Mouse (Mus musculus): Measurements from ENCODE around the gene Gm20518. TPM values are rescaled to one million over a fixed set of nuclear protein-coding genes. Genes with fewer than 3 reads are reported as not detected.

Gm20518 gene
- polyA plus RNA-seq, 1 experiment from 2014 or later, result 0.11 TPM

DNA sequence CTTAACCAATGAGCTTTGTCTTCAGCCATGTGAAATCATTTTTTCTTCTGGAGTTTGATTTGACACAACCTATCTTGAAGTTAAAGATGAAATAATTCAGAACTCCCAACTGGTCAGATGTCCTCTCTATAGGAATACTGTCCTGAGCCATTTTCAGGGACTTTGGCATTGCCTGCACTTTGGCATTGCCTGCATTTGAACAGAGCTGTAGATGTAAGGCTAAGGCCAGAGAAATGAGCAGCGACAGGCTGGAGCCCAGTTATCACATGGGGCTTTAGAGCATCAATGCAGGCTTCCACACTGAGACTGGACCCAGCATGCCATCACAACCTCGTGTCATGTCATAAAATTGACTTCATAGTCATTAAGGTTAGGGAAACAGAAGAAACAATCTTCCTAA lies 38.2 kb downstream of the Gm20518 start:
- no peak for ATAC-seq
- H3K36me3 ChIP-seq (ENCODE audit: insufficient read depth, low read length), result peaks cover 56% of the 10 kb centered on the region
- no peaks in the 10 kb centered on the region for H3K27me3 ChIP-seq (replicated peaks; ENCODE audit: insufficient read depth, low read length)
- TF ChIP-seq EP300 (IDR thresholded peaks at IDR 0.05), result no peak
- TF ChIP-seq CTCF (IDR thresholded peaks at IDR 0.05), result no peak
- no peak for DNase-seq (ENCODE audit: low spot score)
- no peak overlapping the region for H3K4me3 ChIP-seq (ENCODE audit: low read depth, low read length)
- no peak overlapping the region for H3K4me2 ChIP-seq (replicated peaks; ENCODE audit: low read depth, low read length)
- H3K27ac ChIP-seq (ENCODE audit: low read length), result no peak overlapping the region
- no peaks in the 10 kb centered on the region for H3K9me3 ChIP-seq (ENCODE audit: low read length)
- no peaks in the 10 kb centered on the region for H3K4me1 ChIP-seq (ENCODE audit: insufficient read depth, low read depth, low read length)
- no peak overlapping the region for H3K9ac ChIP-seq (replicated peaks; ENCODE audit: low read depth)
- WGBS, result 91% methylated on average over 2 of the region's 2 CpGs

DNA sequence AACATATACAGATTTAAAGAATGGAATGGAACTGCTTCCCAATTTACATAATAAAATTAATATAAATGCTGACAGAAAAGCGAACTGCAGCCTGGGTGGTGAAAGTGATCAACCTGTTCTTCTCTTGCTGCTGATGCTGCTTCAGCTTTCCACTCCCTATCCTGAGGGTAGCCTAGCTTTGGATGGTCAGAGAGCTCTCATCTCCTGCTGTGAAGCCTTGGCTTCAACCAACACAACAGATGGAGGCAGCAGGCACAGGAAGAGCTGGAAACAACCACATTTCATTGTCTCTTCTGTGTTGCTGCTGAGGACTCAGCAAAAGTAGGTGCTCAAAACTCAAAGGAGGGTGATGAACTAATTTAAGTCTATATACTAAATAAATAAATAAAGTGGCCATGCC lies 39.6 kb downstream of the Gm20518 start:
- no peak overlapping the region for H3K4me3 ChIP-seq (ENCODE audit: low read depth, low read length)
- no peaks in the 10 kb centered on the region for H3K9me3 ChIP-seq (ENCODE audit: low read length)
- TF ChIP-seq EP300 (IDR thresholded peaks at IDR 0.05) (no peak), CTCF (IDR thresholded peaks at IDR 0.05) (no peak)
- DNase-seq (ENCODE audit: low spot score), result no peak
- H3K4me1 ChIP-seq (ENCODE audit: insufficient read depth, low read depth, low read length), result no peaks in the 10 kb centered on the region
- peaks cover 52% of the 10 kb centered on the region for H3K36me3 ChIP-seq (ENCODE audit: insufficient read depth, low read length)
- H3K27ac ChIP-seq (ENCODE audit: low read length), result no peak overlapping the region
- no peak overlapping the region for H3K9ac ChIP-seq (replicated peaks; ENCODE audit: low read depth)
- no peak overlapping the region for H3K4me2 ChIP-seq (replicated peaks; ENCODE audit: low read depth, low read length)
- H3K27me3 ChIP-seq (replicated peaks; ENCODE audit: insufficient read depth, low read length), result no peaks in the 10 kb centered on the region
- no peak for ATAC-seq
- WGBS, result 91% methylated on average over 1 of the region's 1 CpGs

DNA sequence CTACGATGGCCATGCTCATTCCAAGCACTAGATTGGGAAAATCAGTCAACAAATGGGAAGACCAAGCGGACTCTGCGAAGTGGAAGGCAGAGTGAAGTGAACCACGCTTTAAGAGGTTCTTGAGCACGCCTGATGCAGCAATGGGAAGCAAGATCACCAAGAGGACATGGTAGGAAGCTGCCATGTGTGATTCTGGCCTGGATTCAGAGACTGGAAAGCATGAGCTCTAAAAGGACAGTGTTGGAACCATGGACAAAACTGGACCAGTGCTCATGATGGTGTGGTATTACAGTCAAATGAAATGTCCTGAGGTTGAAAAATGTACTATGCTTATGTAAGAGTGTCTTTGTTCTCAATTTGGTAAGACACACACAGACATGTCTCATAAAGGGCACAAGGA lies 40.1 kb downstream of the Gm20518 start:
- WGBS, result 97% methylated on average over 5 of the region's 5 CpGs
- no peak overlapping the region for H3K27ac ChIP-seq (ENCODE audit: low read length)
- H3K36me3 ChIP-seq (ENCODE audit: insufficient read depth, low read length), result peaks cover 49% of the 10 kb centered on the region
- no peak for TF ChIP-seq CTCF (IDR thresholded peaks at IDR 0.05)
- TF ChIP-seq EP300 (IDR thresholded peaks at IDR 0.05), result no peak
- H3K9me3 ChIP-seq (ENCODE audit: low read length), result no peaks in the 10 kb centered on the region
- no peaks in the 10 kb centered on the region for H3K27me3 ChIP-seq (replicated peaks; ENCODE audit: insufficient read depth, low read length)
- no peak overlapping the region for H3K4me2 ChIP-seq (replicated peaks; ENCODE audit: low read depth, low read length)
- H3K9ac ChIP-seq (replicated peaks; ENCODE audit: low read depth), result no peak overlapping the region
- H3K4me1 ChIP-seq (ENCODE audit: insufficient read depth, low read depth, low read length), result no peaks in the 10 kb centered on the region
- ATAC-seq (no peak), DNase-seq (ENCODE audit: low spot score) (no peak)
- H3K4me3 ChIP-seq (ENCODE audit: low read depth, low read length), result no peak overlapping the region

DNA sequence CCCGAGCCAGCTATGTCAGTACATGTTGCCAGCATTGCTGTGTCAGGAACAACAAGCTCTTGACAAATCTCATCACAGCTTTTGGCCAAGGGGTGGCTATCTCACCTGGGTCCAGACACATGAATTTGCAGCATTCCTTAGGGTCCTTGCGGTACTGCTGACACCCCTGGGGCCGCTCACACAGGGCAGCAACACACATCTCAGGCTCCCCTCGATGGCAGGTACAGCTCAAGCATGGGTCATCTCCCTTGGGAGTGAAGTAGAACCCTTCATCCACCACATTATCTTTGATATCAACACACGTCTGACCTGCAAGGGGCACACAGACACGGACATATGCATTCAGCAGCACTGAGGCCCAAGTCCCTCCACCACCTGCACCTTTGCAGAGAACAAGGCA lies 42.0 kb downstream of the Gm20518 start:
- WGBS, result 82% methylated on average over 6 of the region's 6 CpGs
- no peak for TF ChIP-seq CTCF (IDR thresholded peaks at IDR 0.05)
- TF ChIP-seq EP300 (IDR thresholded peaks at IDR 0.05), result no peak
- Histone ChIP-seq H3K9ac (replicated peaks; ENCODE audit: low read depth) (no peak overlapping the region), H3K9me3 (ENCODE audit: low read length) (no peaks in the 10 kb centered on the region), H3K27ac (ENCODE audit: low read length) (no peak overlapping the region), H3K36me3 (ENCODE audit: insufficient read depth, low read length) (peaks cover 51% of the 10 kb centered on the region), H3K27me3 (replicated peaks; ENCODE audit: insufficient read depth, low read length) (no peaks in the 10 kb centered on the region), H3K4me3 (ENCODE audit: low read depth, low read length) (no peak overlapping the region), H3K4me1 (ENCODE audit: insufficient read depth, low read depth, low read length) (no peaks in the 10 kb centered on the region), H3K4me2 (replicated peaks; ENCODE audit: low read depth, low read length) (no peak overlapping the region)
- no peak for DNase-seq (ENCODE audit: low spot score)
- ATAC-seq, result no peak

DNA sequence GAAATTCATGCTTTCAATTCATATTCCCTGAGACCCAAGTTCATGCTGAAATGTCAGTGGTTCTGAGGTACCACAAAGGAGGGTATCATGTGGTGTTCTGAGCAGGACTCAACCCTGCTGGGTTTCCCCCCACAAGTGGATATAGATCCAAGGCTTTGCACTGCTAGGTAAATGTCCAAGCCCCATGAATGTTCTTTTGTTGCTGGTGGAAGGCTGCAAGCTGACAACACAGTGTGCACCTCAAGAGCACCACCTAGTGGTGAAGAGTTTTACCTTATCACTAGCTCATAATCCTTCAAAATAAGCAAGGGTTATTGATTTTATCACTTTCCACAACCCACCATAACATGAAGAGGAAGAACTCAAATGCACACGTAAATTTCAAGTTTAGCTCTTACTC lies 42.5 kb downstream of the Gm20518 start:
- no peak overlapping the region for H3K4me2 ChIP-seq (replicated peaks; ENCODE audit: low read depth, low read length)
- WGBS, result 10% methylated on average over 1 of the region's 1 CpGs
- H3K4me1 ChIP-seq (ENCODE audit: insufficient read depth, low read depth, low read length), result no peaks in the 10 kb centered on the region
- H3K4me3 ChIP-seq (ENCODE audit: low read depth, low read length), result no peak overlapping the region
- H3K9me3 ChIP-seq (ENCODE audit: low read length), result no peaks in the 10 kb centered on the region
- ATAC-seq, result no peak
- peaks cover 52% of the 10 kb centered on the region for H3K36me3 ChIP-seq (ENCODE audit: insufficient read depth, low read length)
- H3K27ac ChIP-seq (ENCODE audit: low read length), result no peak overlapping the region
- peak; percentile 61 for DNase-seq (ENCODE audit: low spot score)
- H3K9ac ChIP-seq (replicated peaks; ENCODE audit: low read depth), result no peak overlapping the region
- TF ChIP-seq EP300 (IDR thresholded peaks at IDR 0.05) (no peak), CTCF (IDR thresholded peaks at IDR 0.05) (peak; percentile 82)
- H3K27me3 ChIP-seq (replicated peaks; ENCODE audit: insufficient read depth, low read length), result no peaks in the 10 kb centered on the region

DNA sequence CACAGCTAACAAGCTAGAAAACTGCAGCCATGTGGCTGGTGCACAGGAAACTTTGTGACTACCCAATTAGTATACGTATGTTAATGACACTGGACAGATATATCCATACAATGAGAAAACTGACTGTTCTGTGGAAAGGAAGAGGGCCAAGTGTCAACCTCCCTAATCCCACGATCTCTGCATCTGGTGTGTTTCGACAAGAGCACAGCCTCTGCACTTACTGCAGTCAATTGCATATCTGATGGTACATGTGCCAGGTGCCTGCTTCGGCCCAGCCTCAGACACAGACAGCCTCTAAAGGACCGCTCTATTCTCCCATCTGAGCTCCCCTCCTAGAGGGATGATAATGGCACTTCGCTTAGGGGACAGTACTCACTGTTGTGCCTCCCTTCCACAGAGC lies 43.0 kb downstream of the Gm20518 start:
- no peak overlapping the region for H3K9ac ChIP-seq (replicated peaks; ENCODE audit: low read depth)
- no peaks in the 10 kb centered on the region for H3K27me3 ChIP-seq (replicated peaks; ENCODE audit: insufficient read depth, low read length)
- 95% methylated on average over 6 of the region's 6 CpGs for WGBS
- no peak for ATAC-seq
- TF ChIP-seq EP300 (IDR thresholded peaks at IDR 0.05), result no peak
- TF ChIP-seq CTCF (IDR thresholded peaks at IDR 0.05), result no peak
- H3K36me3 ChIP-seq (ENCODE audit: insufficient read depth, low read length), result peaks cover 55% of the 10 kb centered on the region
- H3K4me3 ChIP-seq (ENCODE audit: low read depth, low read length), result no peak overlapping the region
- no peak overlapping the region for H3K4me2 ChIP-seq (replicated peaks; ENCODE audit: low read depth, low read length)
- H3K4me1 ChIP-seq (ENCODE audit: insufficient read depth, low read depth, low read length), result no peaks in the 10 kb centered on the region
- H3K27ac ChIP-seq (ENCODE audit: low read length), result no peak overlapping the region
- no peaks in the 10 kb centered on the region for H3K9me3 ChIP-seq (ENCODE audit: low read length)
- DNase-seq (ENCODE audit: low spot score), result no peak

DNA sequence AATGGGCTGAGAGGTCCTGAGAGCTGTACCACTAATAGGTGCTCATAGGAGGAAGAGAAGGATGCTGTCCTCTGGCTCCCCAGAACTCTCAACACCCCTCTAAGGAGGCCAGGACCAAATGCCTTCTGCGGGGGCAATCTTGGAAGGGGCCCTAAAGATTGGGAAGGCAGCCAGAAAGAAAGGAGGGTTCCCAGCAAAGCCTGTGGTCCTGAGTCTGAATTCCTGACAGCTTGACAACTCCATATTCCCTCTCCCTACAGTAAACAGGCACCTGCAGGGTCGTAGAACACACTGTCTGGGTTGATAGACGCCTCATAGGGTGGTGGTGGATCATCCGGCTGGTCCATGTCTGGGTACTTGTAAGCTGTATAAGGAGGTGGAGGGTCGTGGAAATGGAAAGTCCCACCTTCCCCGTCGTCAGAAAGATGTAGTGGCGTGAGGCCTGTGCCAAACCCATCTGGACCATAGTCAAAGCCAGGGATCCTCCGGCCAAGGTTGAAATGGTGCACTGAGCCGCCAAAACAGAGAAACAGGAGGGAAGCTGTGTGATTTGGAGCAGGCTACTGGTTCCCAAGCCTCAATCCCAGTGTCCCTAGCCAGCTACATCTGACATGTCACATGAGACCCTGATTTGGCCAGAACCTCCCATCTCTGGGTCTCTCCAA lies 47.6 kb downstream of the Gm20518 start:
- no peaks in the 10 kb centered on the region for H3K4me1 ChIP-seq (ENCODE audit: insufficient read depth, low read depth, low read length)
- no peak for TF ChIP-seq CTCF (IDR thresholded peaks at IDR 0.05)
- no peak for TF ChIP-seq EP300 (IDR thresholded peaks at IDR 0.05)
- no peak overlapping the region for H3K4me2 ChIP-seq (replicated peaks; ENCODE audit: low read depth, low read length)
- no peaks in the 10 kb centered on the region for H3K27me3 ChIP-seq (replicated peaks; ENCODE audit: insufficient read depth, low read length)
- no peak overlapping the region for H3K4me3 ChIP-seq (ENCODE audit: low read depth, low read length)
- WGBS, result 93% methylated on average over 10 of the region's 10 CpGs
- peaks cover 56% of the 10 kb centered on the region; the same call in 1 of the 2 replicates for H3K36me3 ChIP-seq (ENCODE audit: insufficient read depth, low read length)
- no peak overlapping the region for H3K27ac ChIP-seq (ENCODE audit: low read length)
- DNase-seq (ENCODE audit: low spot score), result no peak
- ATAC-seq, result no peak
- H3K9ac ChIP-seq (replicated peaks; ENCODE audit: low read depth), result no peak overlapping the region
- no peaks in the 10 kb centered on the region for H3K9me3 ChIP-seq (ENCODE audit: low read length)
